Mouse (Mus musculus): ENCODE data around the gene Bpifb2. TPM values are rescaled to one million over a fixed set of nuclear protein-coding genes. Genes with fewer than 3 reads are reported as not detected.

Bpifb2 gene
- total RNA-seq, 2 experiments from 2014 or later = not detected

DNA sequence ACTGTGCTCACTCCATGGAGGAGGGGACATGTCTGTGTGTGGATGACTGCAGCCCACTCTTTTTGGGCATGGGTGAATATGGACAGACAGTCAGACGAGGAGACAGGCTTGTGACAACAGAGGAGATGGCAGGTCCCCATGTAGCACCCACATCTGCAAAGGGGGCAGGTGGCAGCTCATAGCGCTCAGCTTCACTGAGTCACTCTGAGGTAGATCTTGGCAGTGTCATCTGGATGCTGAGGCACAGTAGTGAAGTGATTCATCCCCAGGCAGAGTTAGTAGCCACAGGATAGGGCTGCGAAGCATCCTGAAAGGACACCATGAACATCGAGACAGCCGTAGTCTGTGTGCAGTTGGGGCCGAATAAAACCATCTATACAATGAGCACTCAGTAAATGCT, 46.4 kb downstream of the Bpifb2 start:
- no peak for ATAC-seq (replicated peaks; ENCODE audit: low FRiP score, poor library complexity, severe bottlenecking)

DNA sequence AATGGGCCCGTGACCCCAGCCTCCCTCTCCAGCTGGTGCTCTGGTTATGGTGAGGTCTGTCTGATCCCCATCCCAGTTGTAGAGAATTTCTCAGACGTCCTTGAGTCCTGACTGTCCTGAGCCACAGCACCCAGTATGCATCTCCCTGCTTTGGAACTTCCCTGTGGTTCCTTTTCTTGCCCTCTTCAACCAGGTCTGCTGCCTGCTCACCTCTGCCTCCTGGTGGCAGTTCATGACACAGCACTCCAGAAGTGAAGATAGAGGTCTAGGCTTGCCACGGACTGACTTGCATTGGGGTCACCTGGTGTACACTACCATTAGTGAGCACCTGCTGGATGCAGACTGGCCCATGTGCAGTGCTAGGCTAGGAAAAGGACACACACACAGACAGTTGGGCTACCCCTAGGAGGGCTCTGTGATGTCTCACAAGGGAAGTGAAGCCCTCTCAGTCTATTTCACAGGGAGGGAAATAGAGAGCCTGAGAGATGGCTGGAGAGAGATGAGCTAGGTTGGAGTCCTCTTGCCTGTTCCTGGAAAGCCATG, 55.1 kb downstream of the Bpifb2 start:
- peak; percentile 65; the same call in 1 of the 2 replicates for ATAC-seq (replicated peaks; ENCODE audit: low FRiP score, poor library complexity, severe bottlenecking)

DNA sequence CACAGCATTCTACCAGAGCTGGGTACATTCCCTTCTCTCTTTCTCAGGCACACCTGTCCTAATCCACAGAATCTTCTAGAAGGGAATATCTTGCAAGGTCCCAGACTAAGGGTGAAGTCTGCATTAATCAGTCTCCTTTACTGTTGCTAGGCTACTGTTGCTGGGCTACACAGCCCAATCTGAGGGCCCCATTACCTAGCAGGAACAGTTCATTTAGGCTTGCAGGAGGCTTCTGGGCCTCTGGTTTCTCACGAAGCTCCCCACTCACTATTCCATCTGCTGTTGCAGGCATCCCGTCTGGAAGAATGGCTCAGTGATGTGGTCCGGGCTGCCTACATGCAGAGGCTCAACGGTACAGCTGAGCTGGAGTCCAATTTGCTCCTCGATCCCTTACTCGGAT, 56.3 kb downstream of the Bpifb2 start:
- no peak for ATAC-seq (replicated peaks; ENCODE audit: low FRiP score, poor library complexity, severe bottlenecking)

GRCm38 (mm10) chr2:153933311-153933710, 58.5 kb downstream of the Bpifb2 start:
- ATAC-seq (replicated peaks; ENCODE audit: low FRiP score, poor library complexity, severe bottlenecking) = no peak

DNA sequence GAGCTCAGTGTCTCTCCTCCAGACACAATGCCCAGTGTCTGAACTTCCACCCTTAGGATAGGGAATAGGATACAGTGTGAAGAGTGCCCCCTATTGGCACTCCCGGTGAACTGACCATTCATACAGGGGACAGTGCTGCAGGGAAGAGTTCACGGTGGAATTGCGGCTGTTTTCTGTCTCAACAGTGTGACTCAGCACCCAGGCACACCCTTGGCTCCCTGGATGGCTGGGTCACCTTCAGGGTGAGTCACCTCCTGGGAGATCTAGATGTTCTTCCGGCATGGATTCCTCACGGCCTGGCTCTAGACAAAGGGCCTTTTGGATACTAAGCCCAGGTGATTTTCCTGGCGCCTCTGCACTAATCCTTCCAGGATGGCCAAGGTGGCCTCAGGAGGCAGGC, 60.5 kb downstream of the Bpifb2 start:
- no peak for ATAC-seq (replicated peaks; ENCODE audit: low FRiP score, poor library complexity, severe bottlenecking)

- ATAC-seq (replicated peaks; ENCODE audit: low FRiP score, poor library complexity, severe bottlenecking) = no peak
These were observed 63.0 kb downstream of the Bpifb2 start, which contains the start of gene Bpifb4 for GRCm38 (mm10) chr2:153937843-153938242. Bpifb4 (plus strand) TSS chr2:153938212.

DNA sequence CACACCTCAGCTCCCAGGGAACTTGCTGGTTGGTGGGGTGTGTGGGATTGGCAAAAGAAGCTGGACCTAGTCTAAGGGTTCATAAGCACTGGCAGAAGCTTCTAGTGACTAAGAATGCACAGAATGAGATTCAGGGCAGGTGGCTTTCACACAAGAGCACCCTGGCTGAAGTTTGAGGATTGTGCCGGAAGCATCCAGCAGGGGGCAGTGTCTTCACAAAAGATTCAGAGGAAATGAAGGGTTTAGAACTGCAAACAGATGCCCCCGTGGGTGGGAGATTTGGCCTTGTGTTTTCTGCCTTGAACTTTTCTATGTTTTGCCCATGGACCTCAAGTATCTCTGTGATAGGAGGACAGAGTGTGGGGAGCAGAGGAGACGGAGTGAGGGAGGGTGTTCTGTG, 68.7 kb downstream of the Bpifb2 start:
- 0 out of 2 replicates have a peak, but pooled peaks have one; percentile 36 for ATAC-seq (replicated peaks; ENCODE audit: low FRiP score, poor library complexity, severe bottlenecking)

DNA sequence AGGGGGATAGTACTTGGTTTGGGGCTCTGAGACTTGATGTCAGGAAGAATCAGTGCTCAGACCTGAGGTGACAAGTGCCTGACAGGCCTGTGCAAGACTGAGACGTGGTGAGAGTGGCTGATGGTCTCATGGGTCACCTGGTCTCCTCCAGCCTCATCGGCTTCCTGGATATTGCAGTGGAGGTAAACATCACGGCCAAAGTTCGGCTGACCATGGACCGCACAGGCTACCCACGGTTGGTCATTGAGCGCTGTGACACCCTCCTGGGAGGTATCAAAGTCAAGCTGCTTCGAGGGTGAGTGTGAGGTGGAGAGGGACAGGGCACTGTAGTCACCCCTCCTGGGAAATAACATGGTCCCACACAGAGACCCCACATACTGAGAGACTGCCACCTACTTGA, 69.7 kb downstream of the Bpifb2 start:
- ATAC-seq (replicated peaks; ENCODE audit: low FRiP score, poor library complexity, severe bottlenecking) = no peak

Other genes starting within 250 kb of the Bpifb2 start
- 9.2 and 18.8 TPM in 2 replicates for gene Commd7, start 242.3 kb upstream of the Bpifb2 start, total RNA-seq (2015; ENCODE audit: low replicate concordance)
- 2.4 and 4.3 TPM in 2 replicates for gene Commd7, start 242.3 kb upstream of the Bpifb2 start, total RNA-seq (2017; ENCODE audit: low replicate concordance)
- gene Dnmt3b, start 225.6 kb upstream of the Bpifb2 start, total RNA-seq (2015; ENCODE audit: low replicate concordance) = 1.5 and 2.3 TPM in 2 replicates
- 0.94 and 4.0 TPM in 2 replicates for gene Dnmt3b, start 225.6 kb upstream of the Bpifb2 start, total RNA-seq (2017; ENCODE audit: low replicate concordance)
- gene Dnmt3c, start 178.4 kb upstream of the Bpifb2 start, total RNA-seq (2015; ENCODE audit: low replicate concordance) = not detected in 2 replicates
- gene Dnmt3c, start 178.4 kb upstream of the Bpifb2 start, total RNA-seq (2017; ENCODE audit: low replicate concordance) = not detected in 2 replicates
- 40.5 and 93.4 TPM in 2 replicates for gene Mapre1, start 133.8 kb upstream of the Bpifb2 start, total RNA-seq (2015; ENCODE audit: low replicate concordance)
- 24.1 and 38.3 TPM in 2 replicates for gene Mapre1, start 133.8 kb upstream of the Bpifb2 start, total RNA-seq (2017; ENCODE audit: low replicate concordance)
- not detected in 2 replicates for gene Efcab8, start 95.1 kb upstream of the Bpifb2 start, total RNA-seq (2015; ENCODE audit: low replicate concordance)
- gene Efcab8, start 95.1 kb upstream of the Bpifb2 start, total RNA-seq (2017; ENCODE audit: low replicate concordance) = 0.51 TPM in 1 of 2 replicates, not detected in the other
- gene Sun5, start 4.0 kb upstream of the Bpifb2 start, total RNA-seq (2015; ENCODE audit: low replicate concordance) = not detected in 2 replicates
- gene Sun5, start 4.0 kb upstream of the Bpifb2 start, total RNA-seq (2017; ENCODE audit: low replicate concordance) = not detected in 2 replicates
- not detected in 2 replicates for gene Bpifb6, start 25.3 kb downstream of the Bpifb2 start, total RNA-seq (2015; ENCODE audit: low replicate concordance)
- gene Bpifb6, start 25.3 kb downstream of the Bpifb2 start, total RNA-seq (2017; ENCODE audit: low replicate concordance) = not detected in 2 replicates
- gene Bpifb3, start 43.2 kb downstream of the Bpifb2 start, total RNA-seq (2015; ENCODE audit: low replicate concordance) = not detected in 2 replicates
- gene Bpifb3, start 43.2 kb downstream of the Bpifb2 start, total RNA-seq (2017; ENCODE audit: low replicate concordance) = not detected in 2 replicates
- not detected in 2 replicates for gene Bpifb4, start 63.2 kb downstream of the Bpifb2 start, total RNA-seq (2015; ENCODE audit: low replicate concordance)
- not detected in 2 replicates for gene Bpifb4, start 63.2 kb downstream of the Bpifb2 start, total RNA-seq (2017; ENCODE audit: low replicate concordance)
- gene Bpifa6, start 99.9 kb downstream of the Bpifb2 start, total RNA-seq (2015; ENCODE audit: low replicate concordance) = not detected in 2 replicates
- not detected in 2 replicates for gene Bpifa6, start 99.9 kb downstream of the Bpifb2 start, total RNA-seq (2017; ENCODE audit: low replicate concordance)
- not detected in 2 replicates for gene Bpifa2, start 133.2 kb downstream of the Bpifb2 start, total RNA-seq (2015; ENCODE audit: low replicate concordance)
- not detected in 2 replicates for gene Bpifa2, start 133.2 kb downstream of the Bpifb2 start, total RNA-seq (2017; ENCODE audit: low replicate concordance)

All from erythroblast, adult 5-6 weeks (primary cell).